Mouse (Mus musculus): ENCODE data around the gene Cyp24a1. TPM values are rescaled to one million over a fixed set of nuclear protein-coding genes. Genes with fewer than 3 reads are reported as not detected.

Cyp24a1 gene
- polyA plus RNA-seq, 1 experiment from 2014 or later: 0.08 TPM

GRCm38 (mm10) chr2:170526513-170526912, 29.6 kb upstream of the Cyp24a1 start:
- no peak overlapping the region for H3K4me3 ChIP-seq
- H3K4me1 ChIP-seq: 0 out of 2 replicates have a peak, but pooled peaks cover 3% of the 10 kb centered on the region
- no peak overlapping the region for H3K27ac ChIP-seq (replicated peaks)
- no peak for ATAC-seq (ENCODE audit: low FRiP score, low read depth)
- H3K27me3 ChIP-seq: no peaks in the 10 kb centered on the region
- H3K36me3 ChIP-seq: no peaks in the 10 kb centered on the region
- WGBS: 87% methylated on average over 8 of the region's 8 CpGs
- H3K4me2 ChIP-seq (replicated peaks): no peak overlapping the region
- no peaks in the 10 kb centered on the region for H3K9me3 ChIP-seq
- H3K9ac ChIP-seq (replicated peaks): no peak overlapping the region

- Histone ChIP-seq H3K9me3 (no peaks in the 10 kb centered on the region), H3K4me2 (replicated peaks) (no peak overlapping the region), H3K4me1 (no peaks in the 10 kb centered on the region), H3K4me3 (no peak overlapping the region), H3K27me3 (no peaks in the 10 kb centered on the region), H3K27ac (replicated peaks) (no peak overlapping the region), H3K9ac (replicated peaks) (no peak overlapping the region), H3K36me3 (peaks cover 40% of the 10 kb centered on the region)
- peak; percentile 63 for ATAC-seq (ENCODE audit: low FRiP score, low read depth)
- 8% methylated on average over 6 of the region's 7 CpGs for WGBS
Observed at GRCm38 (mm10) chr2:170520321-170520971, 23.5 kb upstream of the Cyp24a1 start.

GRCm38 (mm10) chr2:170513756-170514155, 16.8 kb upstream of the Cyp24a1 start:
- Histone ChIP-seq H3K36me3 (peaks cover 33% of the 10 kb centered on the region), H3K9me3 (no peaks in the 10 kb centered on the region), H3K27me3 (no peaks in the 10 kb centered on the region), H3K4me3 (no peak overlapping the region), H3K4me2 (replicated peaks) (no peak overlapping the region), H3K9ac (replicated peaks) (no peak overlapping the region), H3K27ac (replicated peaks) (no peak overlapping the region), H3K4me1 (peaks cover 22% of the 10 kb centered on the region)
- WGBS: 93% methylated on average over 12 of the region's 12 CpGs
- no peak for ATAC-seq (ENCODE audit: low FRiP score, low read depth)

- Histone ChIP-seq H3K9ac (replicated peaks) (peak overlapping the region; percentile 95), H3K9me3 (no peaks in the 10 kb centered on the region), H3K27ac (replicated peaks) (peak overlapping the region; percentile 78), H3K36me3 (peaks cover 10% of the 10 kb centered on the region), H3K27me3 (0 out of 2 replicates have a peak, but pooled peaks cover 2% of the 10 kb centered on the region), H3K4me3 (peak overlapping the region; percentile 97), H3K4me2 (replicated peaks) (peak overlapping the region; percentile 82), H3K4me1 (peaks cover 22% of the 10 kb centered on the region)
- ATAC-seq (ENCODE audit: low FRiP score, low read depth): peak; percentile 84
- under 1% methylated on average over 56 of the region's 69 CpGs for WGBS
Observed at GRCm38 (mm10) chr2:170511073-170511891, 14.3 kb upstream of the Cyp24a1 start.

- H3K9ac ChIP-seq (replicated peaks): peak overlapping the region; percentile 24; the same call in 1 of the 2 replicates
Observed at GRCm38 (mm10) chr2:170508821-170509220, 11.9 kb upstream of the Cyp24a1 start.

GRCm38 (mm10) chr2:170507734-170508133, 10.8 kb upstream of the Cyp24a1 start:
- H3K4me3 ChIP-seq: no peak overlapping the region
- H3K27me3 ChIP-seq: peaks cover 7% of the 10 kb centered on the region
- H3K9ac ChIP-seq (replicated peaks): no peak overlapping the region
- peak; percentile 35 for ATAC-seq (ENCODE audit: low FRiP score, low read depth)
- no peaks in the 10 kb centered on the region for H3K36me3 ChIP-seq
- peaks cover 14% of the 10 kb centered on the region for H3K4me1 ChIP-seq
- H3K27ac ChIP-seq (replicated peaks): no peak overlapping the region
- H3K9me3 ChIP-seq: no peaks in the 10 kb centered on the region
- WGBS: 10% methylated on average over 10 of the region's 10 CpGs
- no peak overlapping the region for H3K4me2 ChIP-seq (replicated peaks)

More at GRCm38 (mm10) chr2:170508821-170509220, 11.9 kb upstream of the Cyp24a1 start:
- peak overlapping the region; percentile 28 for H3K4me3 ChIP-seq
- no peaks in the 10 kb centered on the region for H3K9me3 ChIP-seq
- H3K36me3 ChIP-seq: no peaks in the 10 kb centered on the region
- no peak overlapping the region for H3K27ac ChIP-seq (replicated peaks)
- ATAC-seq (ENCODE audit: low FRiP score, low read depth): no peak; the same call in 1 of the 2 replicates
- 5% methylated on average over 12 of the region's 12 CpGs for WGBS
- H3K4me2 ChIP-seq (replicated peaks): peak overlapping the region; percentile 53
- H3K4me1 ChIP-seq: peaks cover 22% of the 10 kb centered on the region
- H3K27me3 ChIP-seq: peaks cover 7% of the 10 kb centered on the region; the same call in 1 of the 2 replicates

GRCm38 (mm10) chr2:170503983-170504382, 7.0 kb upstream of the Cyp24a1 start:
- H3K9me3 ChIP-seq: no peaks in the 10 kb centered on the region
- no peak for ATAC-seq (ENCODE audit: low FRiP score, low read depth)
- H3K4me3 ChIP-seq: no peak overlapping the region
- no peak overlapping the region for H3K4me2 ChIP-seq (replicated peaks)
- H3K4me1 ChIP-seq: peaks cover 1% of the 10 kb centered on the region; the same call in 1 of the 2 replicates
- peaks cover 18% of the 10 kb centered on the region for H3K27me3 ChIP-seq
- 52% methylated on average over 4 of the region's 4 CpGs for WGBS
- no peaks in the 10 kb centered on the region for H3K36me3 ChIP-seq
- no peak overlapping the region for H3K27ac ChIP-seq (replicated peaks)
- no peak overlapping the region for H3K9ac ChIP-seq (replicated peaks)

GRCm38 (mm10) chr2:170503343-170503742, 6.4 kb upstream of the Cyp24a1 start:
- H3K36me3 ChIP-seq: no peaks in the 10 kb centered on the region
- H3K9ac ChIP-seq (replicated peaks): no peak overlapping the region
- WGBS: 75% methylated on average over 8 of the region's 8 CpGs
- H3K9me3 ChIP-seq: no peaks in the 10 kb centered on the region
- H3K4me3 ChIP-seq: no peak overlapping the region
- ATAC-seq (ENCODE audit: low FRiP score, low read depth): no peak
- H3K27ac ChIP-seq (replicated peaks): no peak overlapping the region
- H3K27me3 ChIP-seq: peaks cover 25% of the 10 kb centered on the region
- H3K4me2 ChIP-seq (replicated peaks): no peak overlapping the region
- H3K4me1 ChIP-seq: no peaks in the 10 kb centered on the region

GRCm38 (mm10) chr2:170498011-170498410, 1.1 kb upstream of the Cyp24a1 start:
- ATAC-seq (ENCODE audit: low FRiP score, low read depth): no peak
- no peak overlapping the region for H3K4me3 ChIP-seq

GRCm38 (mm10) chr2:170496154-170496930, 603 bp downstream of the Cyp24a1 start, which contains the start of gene Pfdn4:
TSS of gene Pfdn4 (plus strand) at chr2:170496428.
- Histone ChIP-seq H3K4me2 (replicated peaks) (peak within 1 kb of the TSS; percentile 55), H3K27me3 (peaks cover 80% of the 10 kb centered on the region), H3K36me3 (no peaks in the 10 kb centered on the region), H3K4me3 (peak within 1 kb of the TSS; percentile 35), H3K4me1 (peaks cover 20% of the 10 kb centered on the region), H3K27ac (replicated peaks) (no peak within 1 kb of the TSS), H3K9me3 (no peaks in the 10 kb centered on the region), H3K9ac (replicated peaks) (peak within 1 kb of the TSS; percentile 37; the same call in 1 of the 2 replicates)
- ATAC-seq (ENCODE audit: low FRiP score, low read depth): no peak
- under 1% methylated on average over 46 of the region's 46 CpGs for WGBS

More at GRCm38 (mm10) chr2:170498011-170498410, 1.1 kb upstream of the Cyp24a1 start:
- no peak overlapping the region for H3K9ac ChIP-seq (replicated peaks)
- 22% methylated on average over 8 of the region's 8 CpGs for WGBS
- H3K27me3 ChIP-seq: peaks cover 71% of the 10 kb centered on the region
- H3K36me3 ChIP-seq: no peaks in the 10 kb centered on the region
- H3K4me2 ChIP-seq (replicated peaks): no peak overlapping the region
- H3K27ac ChIP-seq (replicated peaks): no peak overlapping the region
- H3K4me1 ChIP-seq: peaks cover 20% of the 10 kb centered on the region
- no peaks in the 10 kb centered on the region for H3K9me3 ChIP-seq

Data from midbrain, embryonic 12.5 days (tissue).